Mouse (Mus musculus): ENCODE results near the gene Tenm4. TPM values are rescaled to one million over a fixed set of nuclear protein-coding genes. Genes with fewer than 3 reads are reported as not detected.
"Not testable (repeated sequence)": the region's sequence is repeated elsewhere in the genome, so short reads cannot be mapped to it uniquely, and the experiment has no call there.

The Tenm4 gene
- polyA plus RNA-seq, 1 experiment from 2014 or later = 42.7 TPM

DNA sequence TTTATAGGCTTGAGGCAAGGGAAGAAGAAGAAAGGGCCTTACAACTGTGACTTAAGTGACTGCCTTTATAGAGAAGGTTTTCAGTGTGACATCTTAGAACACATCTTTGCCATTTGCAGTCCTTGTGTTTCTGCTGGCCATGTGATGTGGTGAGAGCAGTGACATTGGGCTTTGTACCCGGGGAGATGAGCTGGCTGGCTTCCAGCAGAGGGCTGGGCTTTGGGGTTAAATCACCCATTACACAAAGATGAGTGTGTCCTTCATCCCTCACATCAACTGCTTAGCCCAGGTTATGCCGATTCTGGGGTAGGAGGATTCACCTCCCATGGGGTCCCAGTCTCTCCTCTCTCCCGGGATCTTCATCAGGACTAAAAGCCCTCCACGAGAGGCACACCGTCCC is 738.8 kb downstream of the Tenm4 start:
- Histone ChIP-seq H3K4me1 (peaks cover 13% of the 10 kb centered on the region), H3K27ac (no peak overlapping the region), H3K4me2 (no peak overlapping the region), H3K9me3 (replicated peaks) (no peaks in the 10 kb centered on the region), H3K27me3 (no peaks in the 10 kb centered on the region), H3K4me3 (replicated peaks) (no peak overlapping the region), H3K36me3 (peaks cover 13% of the 10 kb centered on the region), H3K9ac (no peak overlapping the region)
- WGBS = 61% methylated on average over 5 of the region's 5 CpGs
- ATAC-seq (replicated peaks; ENCODE audit: low FRiP score) = no peak

DNA sequence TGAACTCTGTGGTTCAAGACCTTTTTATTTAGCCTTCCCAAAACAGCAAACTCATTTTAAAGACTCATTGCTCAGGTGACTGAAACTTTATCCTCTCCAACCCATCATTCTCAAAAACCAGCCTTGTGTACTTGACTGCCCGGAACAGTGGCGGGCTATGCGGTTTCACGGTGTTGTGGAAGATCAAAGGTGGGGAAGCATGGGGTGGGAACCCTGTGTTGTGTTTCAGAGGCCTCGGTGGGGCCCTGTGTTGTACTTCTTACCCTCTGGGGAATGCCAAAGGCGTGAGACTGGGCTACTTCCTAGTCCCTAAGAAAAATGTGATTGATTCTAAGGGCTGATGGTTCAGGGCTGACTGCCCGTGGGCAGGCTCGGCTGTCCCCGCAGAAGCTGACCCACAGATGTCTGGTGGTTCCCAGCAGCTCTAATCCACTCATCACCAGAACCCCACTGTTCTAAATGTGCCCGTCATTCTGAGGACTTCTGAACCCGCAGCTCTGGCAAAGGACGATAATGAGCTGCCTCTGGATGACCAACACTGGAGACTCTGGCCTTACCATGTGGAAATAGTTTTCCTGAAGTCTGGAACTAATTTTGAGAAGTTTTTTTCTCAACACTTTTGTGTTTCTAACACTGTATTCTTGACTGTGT is 739.4 kb downstream of the Tenm4 start:
- WGBS = 31% methylated on average over 12 of the region's 12 CpGs
- Histone ChIP-seq H3K4me2 (no peak overlapping the region), H3K27me3 (0 out of 2 replicates have a peak, but pooled peaks cover 2% of the 10 kb centered on the region), H3K27ac (no peak overlapping the region), H3K9ac (no peak overlapping the region), H3K9me3 (replicated peaks) (no peaks in the 10 kb centered on the region), H3K4me3 (replicated peaks) (no peak overlapping the region), H3K36me3 (peaks cover 13% of the 10 kb centered on the region), H3K4me1 (peaks cover 13% of the 10 kb centered on the region)
- no peak for ATAC-seq (replicated peaks; ENCODE audit: low FRiP score)

- Histone ChIP-seq H3K9ac (no peak overlapping the region), H3K4me2 (no peak overlapping the region), H3K9me3 (replicated peaks) (no peaks in the 10 kb centered on the region), H3K27ac (no peak overlapping the region), H3K36me3 (no peaks in the 10 kb centered on the region), H3K27me3 (0 out of 2 replicates have a peak, but pooled peaks cover 2% of the 10 kb centered on the region), H3K4me1 (peaks cover 8% of the 10 kb centered on the region), H3K4me3 (replicated peaks) (no peak overlapping the region)
- 4% methylated on average over 6 of the region's 6 CpGs for WGBS
- no peak for ATAC-seq (replicated peaks; ENCODE audit: low FRiP score)
Observed at GRCm38 (mm10) chr7:96914031-96914430, 743.0 kb downstream of the Tenm4 start.

- WGBS = 0% methylated on average over 2 of the region's 2 CpGs
- Histone ChIP-seq H3K27me3 (0 out of 2 replicates have a peak, but pooled peaks cover 4% of the 10 kb centered on the region), H3K36me3 (no peaks in the 10 kb centered on the region), H3K4me1 (peaks cover 1% of the 10 kb centered on the region), H3K9ac (no peak overlapping the region), H3K27ac (no peak overlapping the region), H3K9me3 (replicated peaks) (no peaks in the 10 kb centered on the region), H3K4me2 (no peak overlapping the region), H3K4me3 (replicated peaks) (no peak overlapping the region)
- ATAC-seq (replicated peaks; ENCODE audit: low FRiP score) = peak; percentile 61; the same call in 1 of the 2 replicates
Observed at GRCm38 (mm10) chr7:96915452-96916105, 744.5 kb downstream of the Tenm4 start.

DNA sequence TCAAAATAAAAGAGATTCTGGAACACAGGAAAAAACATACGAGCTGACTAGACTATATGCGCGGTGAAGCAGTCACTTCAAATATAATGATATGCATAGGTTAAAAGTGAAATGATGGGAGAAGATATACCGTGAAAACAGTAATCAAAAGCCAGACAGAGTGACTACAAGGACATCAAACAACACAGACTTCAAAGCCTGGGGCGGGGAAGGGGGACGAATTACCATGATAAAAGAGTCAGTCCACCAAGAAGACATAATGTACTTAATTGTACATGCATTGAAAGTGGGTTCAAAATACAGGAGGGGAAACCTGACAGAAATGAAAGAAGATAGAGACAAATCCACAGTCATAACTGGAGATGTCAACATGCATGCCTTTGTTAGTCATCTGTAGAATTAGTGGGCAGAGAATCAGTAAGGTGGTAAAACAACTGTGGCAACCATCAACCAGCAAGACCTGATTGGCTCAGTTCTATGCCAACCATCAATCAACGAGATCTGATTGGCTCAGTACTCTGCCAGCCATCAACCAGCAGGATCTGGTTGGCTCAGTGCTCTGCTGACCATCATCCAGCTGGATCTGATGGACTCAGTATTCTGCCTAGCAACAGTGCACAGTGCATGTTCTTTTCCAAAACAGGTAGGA is 749.5 kb downstream of the Tenm4 start:
- no peak for ATAC-seq (replicated peaks; ENCODE audit: low FRiP score)
- Histone ChIP-seq H3K27ac (no peak overlapping the region), H3K9ac (no peak overlapping the region), H3K4me3 (replicated peaks) (no peak overlapping the region), H3K27me3 (0 out of 2 replicates have a peak, but pooled peaks cover 2% of the 10 kb centered on the region), H3K9me3 (replicated peaks) (no peaks in the 10 kb centered on the region), H3K4me1 (no peaks in the 10 kb centered on the region), H3K36me3 (no peaks in the 10 kb centered on the region), H3K4me2 (no peak overlapping the region)
- WGBS = 76% methylated on average over 7 of the region's 7 CpGs

DNA sequence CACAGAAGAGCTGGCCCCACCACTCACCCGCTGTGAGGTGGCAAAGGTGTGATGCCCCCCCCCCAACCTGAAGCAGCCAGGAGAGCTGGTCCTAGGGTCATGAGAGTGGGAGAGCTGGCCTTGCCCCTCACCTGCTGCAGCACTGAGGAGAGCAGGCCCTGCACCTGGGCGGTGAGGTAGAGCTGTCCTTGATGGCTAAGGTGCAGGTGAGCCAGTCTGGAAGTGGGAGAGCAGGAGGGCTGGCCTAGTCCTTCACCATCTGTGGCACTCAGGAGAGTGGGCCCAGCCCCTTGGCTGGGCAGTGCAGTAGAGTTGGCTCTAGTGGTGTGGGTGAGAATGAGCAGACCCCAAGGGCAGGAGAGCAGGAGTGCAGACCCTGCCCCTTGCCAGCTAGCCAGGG is 751.9 kb downstream of the Tenm4 start:
- no peak overlapping the region for H3K27ac ChIP-seq
- no peak for ATAC-seq (replicated peaks; ENCODE audit: low FRiP score)
- 0 out of 2 replicates have a peak, but pooled peaks cover 2% of the 10 kb centered on the region for H3K27me3 ChIP-seq
- no peaks in the 10 kb centered on the region for H3K9me3 ChIP-seq (replicated peaks)
- H3K4me2 ChIP-seq = no peak overlapping the region
- WGBS = 89% methylated on average over 2 of the region's 2 CpGs
- no peak overlapping the region for H3K9ac ChIP-seq
- no peak overlapping the region for H3K4me3 ChIP-seq (replicated peaks)
- no peaks in the 10 kb centered on the region for H3K4me1 ChIP-seq
- no peaks in the 10 kb centered on the region for H3K36me3 ChIP-seq

DNA sequence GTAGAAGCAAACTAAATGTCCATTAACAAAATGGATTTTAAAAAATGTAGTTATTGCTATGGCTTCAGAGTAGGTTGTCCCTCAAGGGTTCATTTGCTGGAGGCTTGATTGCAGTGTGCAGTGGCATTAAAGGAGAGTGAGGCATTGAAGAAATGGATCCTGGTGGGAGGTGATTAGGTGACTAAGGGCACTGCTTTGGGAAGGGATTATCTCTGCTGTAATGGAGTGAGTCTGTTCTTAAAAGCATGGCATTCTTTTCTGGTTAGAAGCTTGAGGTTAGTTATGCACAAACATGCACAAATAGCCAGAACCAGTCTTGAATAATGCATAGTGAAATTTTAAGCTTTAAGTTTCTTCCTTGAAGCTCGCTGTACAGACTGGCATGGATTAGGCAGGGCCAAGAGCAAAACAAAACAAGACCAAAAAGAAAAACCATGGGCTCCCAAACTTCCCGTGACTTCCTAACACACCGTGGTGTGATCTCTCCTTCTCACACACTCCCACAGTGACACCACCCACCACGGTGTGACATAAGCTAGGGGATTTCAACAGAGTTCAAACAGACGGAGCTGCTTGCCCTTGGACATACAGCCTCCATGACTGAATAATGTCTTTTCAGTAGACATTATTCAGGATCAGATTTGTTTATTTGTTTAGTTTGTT is 772.8 kb downstream of the Tenm4 start:
- WGBS = 73% methylated on average over 5 of the region's 5 CpGs
- no peaks in the 10 kb centered on the region for H3K9me3 ChIP-seq (replicated peaks)

DNA sequence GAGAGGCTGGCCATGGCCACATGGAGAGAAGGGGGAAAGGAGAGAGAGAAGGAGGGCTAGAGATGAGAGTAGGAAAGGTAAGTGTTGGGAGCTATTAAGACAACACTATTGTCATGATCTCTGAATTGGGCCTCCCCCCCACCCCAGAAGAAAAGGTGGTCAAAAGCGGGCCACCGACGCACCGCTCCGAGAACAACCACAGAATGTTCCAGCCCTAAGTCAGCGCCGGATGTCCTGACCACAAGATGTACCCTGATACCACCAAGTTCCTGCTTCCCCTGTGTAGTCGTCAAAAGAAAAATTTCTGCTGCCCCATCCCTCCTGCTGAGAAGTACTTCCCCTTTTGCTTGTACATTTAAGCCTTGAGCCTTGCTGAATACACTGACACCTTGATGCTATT is 775.5 kb downstream of the Tenm4 start:
- not testable (repeated sequence) for H3K4me3 ChIP-seq (replicated peaks); H3K27ac ChIP-seq; H3K4me1 ChIP-seq; ATAC-seq (replicated peaks; ENCODE audit: low FRiP score); H3K9me3 ChIP-seq (replicated peaks); H3K27me3 ChIP-seq; H3K36me3 ChIP-seq; H3K4me2 ChIP-seq; H3K9ac ChIP-seq
- 95% methylated on average over 8 of the region's 8 CpGs for WGBS

More for the DNA sequence above, 772.8 kb downstream of the Tenm4 start:
- Histone ChIP-seq H3K36me3 (no peaks in the 10 kb centered on the region), H3K27me3 (no peaks in the 10 kb centered on the region), H3K4me3 (replicated peaks) (no peak overlapping the region), H3K4me2 (no peak overlapping the region), H3K27ac (no peak overlapping the region), H3K4me1 (no peaks in the 10 kb centered on the region), H3K9ac (no peak overlapping the region)
- no peak for ATAC-seq (replicated peaks; ENCODE audit: low FRiP score)

GRCm38 (mm10) chr7:96951281-96952051 is 780.4 kb downstream of the Tenm4 start, which contains the start of gene Nars2:
Gene Nars2 (plus strand): TSS chr7:96951505.
- ATAC-seq (replicated peaks; ENCODE audit: low FRiP score) = peak; percentile 100
- Histone ChIP-seq H3K9me3 (replicated peaks) (no peaks in the 10 kb centered on the region), H3K4me1 (peaks cover 22% of the 10 kb centered on the region), H3K9ac (peak within 1 kb of the TSS; percentile 69), H3K36me3 (peaks cover 6% of the 10 kb centered on the region), H3K4me2 (peak within 1 kb of the TSS; percentile 76), H3K4me3 (replicated peaks) (peak within 1 kb of the TSS; percentile 68), H3K27ac (peak within 1 kb of the TSS; percentile 91), H3K27me3 (no peaks in the 10 kb centered on the region)
- under 1% methylated on average over 62 of the region's 62 CpGs for WGBS

GRCm38 (mm10) chr7:96952094-96952493 is 781.0 kb downstream of the Tenm4 start:
- Histone ChIP-seq H3K36me3 (peaks cover 8% of the 10 kb centered on the region), H3K4me2 (peak overlapping the region; percentile 76), H3K4me3 (replicated peaks) (peak overlapping the region; percentile 68), H3K9ac (peak overlapping the region; percentile 69), H3K27me3 (no peaks in the 10 kb centered on the region), H3K9me3 (replicated peaks) (no peaks in the 10 kb centered on the region), H3K4me1 (peaks cover 22% of the 10 kb centered on the region), H3K27ac (no peak overlapping the region)
- 24% methylated on average over 5 of the region's 5 CpGs for WGBS
- no peak for ATAC-seq (replicated peaks; ENCODE audit: low FRiP score)

- WGBS = 94% methylated on average over 5 of the region's 5 CpGs
- H3K9ac ChIP-seq = no peak overlapping the region
- H3K4me2 ChIP-seq = no peak overlapping the region
- no peaks in the 10 kb centered on the region for H3K9me3 ChIP-seq (replicated peaks)
- no peak overlapping the region for H3K27ac ChIP-seq
- no peak; the same call in 1 of the 2 replicates for ATAC-seq (replicated peaks; ENCODE audit: low FRiP score)
- peaks cover 60% of the 10 kb centered on the region for H3K36me3 ChIP-seq
- H3K27me3 ChIP-seq = no peaks in the 10 kb centered on the region
- H3K4me1 ChIP-seq = 0 out of 2 replicates have a peak, but pooled peaks cover 2% of the 10 kb centered on the region
- no peak overlapping the region for H3K4me3 ChIP-seq (replicated peaks)
Observed at GRCm38 (mm10) chr7:96959168-96959567, 788.1 kb downstream of the Tenm4 start.
